Mouse (Mus musculus) ES-Bruce4 (cell line): Measurements from ENCODE around the gene Kcnip1.

Source experiments
- CTCF ChIP-seq: IDR thresholded peaks from one replicate; pipeline ENCODE4 v1.8.1; 2011; ENCODE audit warnings: low read depth, low read length
- EP300 ChIP-seq: IDR thresholded peaks from 2 replicates; pipeline ENCODE4 v1.6.1; 2011; ENCODE audit warnings: low read depth, low read length; ENCODE audit not compliant: insufficient read depth

DNA sequence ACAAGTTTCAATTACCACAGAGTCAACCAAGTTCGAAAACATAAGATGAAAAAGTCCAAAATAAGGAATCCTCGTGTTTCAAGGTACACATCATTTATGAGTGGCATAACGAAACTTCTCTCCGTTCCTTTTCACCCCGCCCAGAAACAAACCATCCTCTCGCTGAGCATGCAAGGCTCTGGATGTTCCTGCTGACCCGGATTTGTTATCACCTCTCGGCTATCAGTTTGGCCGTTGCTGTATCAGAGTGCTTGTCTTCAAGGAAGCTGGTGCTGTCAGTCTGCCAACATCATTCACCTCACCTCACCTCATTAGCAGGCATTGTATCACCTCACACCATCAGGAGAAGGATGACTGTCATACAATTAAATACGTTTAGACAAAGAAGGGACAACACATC lies 90.6 kb downstream of the Kcnip1 start:
- TF ChIP-seq CTCF (no peak), EP300 (no peak)
